Mouse (Mus musculus) mature B cell (primary cell): ENCODE data around the gene Mob3a.
"Not testable (repeated sequence)": the region's sequence is repeated elsewhere in the genome, so short reads cannot be mapped to it uniquely, and the experiment has no call there.

Source experiments
- in situ Hi-C: fragments of 300-500 bp; cut with MboI; formaldehyde crosslinking; loops from 2 replicates; pipeline ENCODE4 v1.14.3; 2019

The Mob3a gene

GRCm38 (mm10) chr10:80664197-80665015 is 37.4 kb downstream of the Mob3a start:
- in situ Hi-C loops, result no loop called here

GRCm38 (mm10) chr10:80663485-80664196 is 38.1 kb downstream of the Mob3a start:
- in situ Hi-C loops, result no loop called here

GRCm38 (mm10) chr10:80661149-80661548 is 40.6 kb downstream of the Mob3a start:
- in situ Hi-C loops, result no loop called here

- in situ Hi-C loops, result loop anchor here (5.0 kb wide), 1 partner anchor 43 kb away; the partner anchor contains the start of genes Izumo4 and Mob3a
These were observed 42.6 kb downstream of the Mob3a start for GRCm38 (mm10) chr10:80659213-80659612.

- in situ Hi-C loops, result loop anchor here (5.0 kb wide), 1 partner anchor 43 kb away; the partner anchor contains the start of genes Izumo4 and Mob3a
These were observed 43.0 kb downstream of the Mob3a start for GRCm38 (mm10) chr10:80658841-80659202.

- in situ Hi-C loops, result loop anchor here (5.0 kb wide), 1 partner anchor 44 kb away; the partner anchor contains the start of genes Izumo4 and Mob3a
These were observed 43.5 kb downstream of the Mob3a start for GRCm38 (mm10) chr10:80658194-80658840.

GRCm38 (mm10) chr10:80656863-80657623 is 44.7 kb downstream of the Mob3a start, which contains the start of gene Btbd2:
Btbd2 (minus strand) TSS chr10:80657071.
- in situ Hi-C loops, result loop anchor here (5.0 kb wide), 1 partner anchor 45 kb away; the partner anchor contains the start of genes Izumo4 and Mob3a

GRCm38 (mm10) chr10:80656130-80656862 is 45.5 kb downstream of the Mob3a start:
- in situ Hi-C loops, result loop anchor here (5.0 kb wide), 1 partner anchor 46 kb away; the partner anchor contains the start of genes Izumo4 and Mob3a

GRCm38 (mm10) chr10:80655406-80656129 is 46.2 kb downstream of the Mob3a start:
- in situ Hi-C loops, result loop anchor here (5.0 kb wide), 1 partner anchor 47 kb away; the partner anchor contains the start of genes Izumo4 and Mob3a

GRCm38 (mm10) chr10:80654866-80655265 is 46.9 kb downstream of the Mob3a start:
- in situ Hi-C loops, result loop anchor here (5.0 kb wide), 1 partner anchor 47 kb away; the partner anchor contains the start of genes Izumo4 and Mob3a

- in situ Hi-C loops, result no loop called here
These were observed 48.5 kb downstream of the Mob3a start for GRCm38 (mm10) chr10:80653156-80653720.

GRCm38 (mm10) chr10:80650392-80650791 is 51.4 kb downstream of the Mob3a start:
- in situ Hi-C loops, result no loop called here

- in situ Hi-C loops, result not testable (repeated sequence)
These were observed 51.9 kb downstream of the Mob3a start for GRCm38 (mm10) chr10:80649910-80650309.

- in situ Hi-C loops, result no loop called here
These were observed 54.8 kb downstream of the Mob3a start for GRCm38 (mm10) chr10:80646936-80647335.

- in situ Hi-C loops, result no loop called here
These were observed 66.4 kb downstream of the Mob3a start for GRCm38 (mm10) chr10:80635345-80635744.
